Mouse (Mus musculus): Measurements from ENCODE around the gene Ncaph2. TPM values are rescaled to one million over a fixed set of nuclear protein-coding genes. Genes with fewer than 3 reads are reported as not detected.

Gene Ncaph2
- polyA plus RNA-seq, 1 experiment from 2014 or later: 170 TPM

GRCm38 (mm10) chr15:89352054-89352453, 3.5 kb upstream of the Ncaph2 start:
- H3K36me3 ChIP-seq: peaks cover 39% of the 10 kb centered on the region
- no peak overlapping the region for H3K27ac ChIP-seq (replicated peaks)
- ATAC-seq (ENCODE audit: low FRiP score, low read depth): no peak
- H3K9me3 ChIP-seq: no peaks in the 10 kb centered on the region
- WGBS: 94% methylated on average over 14 of the region's 14 CpGs
- H3K4me1 ChIP-seq: peaks cover 22% of the 10 kb centered on the region
- no peak overlapping the region for H3K4me3 ChIP-seq
- H3K4me2 ChIP-seq (replicated peaks): no peak overlapping the region
- H3K27me3 ChIP-seq: no peaks in the 10 kb centered on the region
- no peak overlapping the region for H3K9ac ChIP-seq (replicated peaks)

- Histone ChIP-seq H3K9ac (replicated peaks) (no peak overlapping the region), H3K4me2 (replicated peaks) (no peak overlapping the region), H3K36me3 (peaks cover 39% of the 10 kb centered on the region), H3K9me3 (no peaks in the 10 kb centered on the region), H3K4me1 (peaks cover 25% of the 10 kb centered on the region), H3K27ac (replicated peaks) (no peak overlapping the region), H3K27me3 (no peaks in the 10 kb centered on the region), H3K4me3 (no peak overlapping the region)
- ATAC-seq (ENCODE audit: low FRiP score, low read depth): no peak
- 96% methylated on average over 12 of the region's 12 CpGs for WGBS
Measured at GRCm38 (mm10) chr15:89352795-89353194, 2.7 kb upstream of the Ncaph2 start.

GRCm38 (mm10) chr15:89353837-89354236, 1.7 kb upstream of the Ncaph2 start:
- Histone ChIP-seq H3K36me3 (peaks cover 39% of the 10 kb centered on the region), H3K4me3 (0 out of 2 replicates have a peak overlapping the region, but pooled peaks have one; percentile 88), H3K27ac (replicated peaks) (no peak overlapping the region), H3K9me3 (no peaks in the 10 kb centered on the region), H3K4me2 (replicated peaks) (peak overlapping the region; percentile 78), H3K4me1 (peaks cover 30% of the 10 kb centered on the region), H3K27me3 (no peaks in the 10 kb centered on the region), H3K9ac (replicated peaks) (peak overlapping the region; percentile 83; the same call in 1 of the 2 replicates)
- no peak for ATAC-seq (ENCODE audit: low FRiP score, low read depth)
- 97% methylated on average over 16 of the region's 16 CpGs for WGBS

GRCm38 (mm10) chr15:89354455-89354854, 1.1 kb upstream of the Ncaph2 start:
- Histone ChIP-seq H3K4me2 (replicated peaks) (peak overlapping the region; percentile 78), H3K9ac (replicated peaks) (peak overlapping the region; percentile 83), H3K4me1 (peaks cover 30% of the 10 kb centered on the region), H3K9me3 (no peaks in the 10 kb centered on the region), H3K27me3 (no peaks in the 10 kb centered on the region), H3K27ac (replicated peaks) (no peak overlapping the region), H3K4me3 (peak overlapping the region; percentile 88), H3K36me3 (peaks cover 38% of the 10 kb centered on the region)
- ATAC-seq (ENCODE audit: low FRiP score, low read depth): no peak
- WGBS: 86% methylated on average over 7 of the region's 7 CpGs

- H3K4me1 ChIP-seq: peaks cover 30% of the 10 kb centered on the region
- H3K36me3 ChIP-seq: peaks cover 37% of the 10 kb centered on the region
- peak; percentile 75 for ATAC-seq (ENCODE audit: low FRiP score, low read depth)
- peak overlapping the region; percentile 88 for H3K4me3 ChIP-seq
- no peaks in the 10 kb centered on the region for H3K9me3 ChIP-seq
- H3K9ac ChIP-seq (replicated peaks): peak overlapping the region; percentile 83
- peak overlapping the region; percentile 85 for H3K27ac ChIP-seq (replicated peaks)
- H3K27me3 ChIP-seq: no peaks in the 10 kb centered on the region
- H3K4me2 ChIP-seq (replicated peaks): peak overlapping the region; percentile 78
- WGBS: under 1% methylated on average over 15 of the region's 15 CpGs
Measured at GRCm38 (mm10) chr15:89356372-89356771, 853 bp downstream of the Ncaph2 start.

- Histone ChIP-seq H3K4me3 (no peak overlapping the region), H3K4me2 (replicated peaks) (no peak overlapping the region), H3K27ac (replicated peaks) (no peak overlapping the region), H3K36me3 (peaks cover 38% of the 10 kb centered on the region), H3K27me3 (no peaks in the 10 kb centered on the region), H3K9ac (replicated peaks) (no peak overlapping the region), H3K4me1 (peaks cover 30% of the 10 kb centered on the region), H3K9me3 (no peaks in the 10 kb centered on the region)
- 88% methylated on average over 3 of the region's 3 CpGs for WGBS
- no peak for ATAC-seq (ENCODE audit: low FRiP score, low read depth)
Measured at GRCm38 (mm10) chr15:89358784-89359183, 3.3 kb downstream of the Ncaph2 start.

GRCm38 (mm10) chr15:89363051-89363450, 7.5 kb downstream of the Ncaph2 start:
- no peaks in the 10 kb centered on the region for H3K27me3 ChIP-seq
- H3K4me3 ChIP-seq: no peak overlapping the region
- WGBS: 97% methylated on average over 7 of the region's 7 CpGs
- no peak overlapping the region for H3K4me2 ChIP-seq (replicated peaks)
- no peak for ATAC-seq (ENCODE audit: low FRiP score, low read depth)
- no peak overlapping the region for H3K9ac ChIP-seq (replicated peaks)
- H3K36me3 ChIP-seq: peaks cover 81% of the 10 kb centered on the region
- no peak overlapping the region for H3K27ac ChIP-seq (replicated peaks)
- no peaks in the 10 kb centered on the region for H3K9me3 ChIP-seq
- peaks cover 3% of the 10 kb centered on the region for H3K4me1 ChIP-seq

GRCm38 (mm10) chr15:89365141-89365551, 9.6 kb downstream of the Ncaph2 start:
- ATAC-seq (ENCODE audit: low FRiP score, low read depth): no peak
- H3K4me3 ChIP-seq: no peak overlapping the region
- no peaks in the 10 kb centered on the region for H3K4me1 ChIP-seq
- no peak overlapping the region for H3K4me2 ChIP-seq (replicated peaks)
- H3K9me3 ChIP-seq: no peaks in the 10 kb centered on the region
- WGBS: 91% methylated on average over 4 of the region's 4 CpGs
- H3K9ac ChIP-seq (replicated peaks): no peak overlapping the region
- peaks cover 97% of the 10 kb centered on the region for H3K36me3 ChIP-seq
- H3K27ac ChIP-seq (replicated peaks): no peak overlapping the region
- H3K27me3 ChIP-seq: no peaks in the 10 kb centered on the region

- Histone ChIP-seq H3K27ac (replicated peaks) (no peak overlapping the region; the same call in 1 of the 2 replicates), H3K4me3 (no peak overlapping the region), H3K4me2 (replicated peaks) (no peak overlapping the region), H3K9me3 (no peaks in the 10 kb centered on the region), H3K27me3 (peaks cover 23% of the 10 kb centered on the region), H3K36me3 (peaks cover 56% of the 10 kb centered on the region), H3K9ac (replicated peaks) (no peak overlapping the region), H3K4me1 (peaks cover 15% of the 10 kb centered on the region)
- ATAC-seq (ENCODE audit: low FRiP score, low read depth): no peak
- 90% methylated on average over 13 of the region's 13 CpGs for WGBS
Measured at GRCm38 (mm10) chr15:89372068-89372467, 16.5 kb downstream of the Ncaph2 start.

- H3K27me3 ChIP-seq: peaks cover 27% of the 10 kb centered on the region
- no peaks in the 10 kb centered on the region for H3K9me3 ChIP-seq
- 87% methylated on average over 7 of the region's 7 CpGs for WGBS
- ATAC-seq (ENCODE audit: low FRiP score, low read depth): no peak
- H3K9ac ChIP-seq (replicated peaks): no peak overlapping the region
- peaks cover 15% of the 10 kb centered on the region for H3K4me1 ChIP-seq
- no peak overlapping the region for H3K4me3 ChIP-seq
- peak overlapping the region; percentile 79 for H3K4me2 ChIP-seq (replicated peaks)
- peaks cover 51% of the 10 kb centered on the region for H3K36me3 ChIP-seq
- peak overlapping the region; percentile 31; the same call in 1 of the 2 replicates for H3K27ac ChIP-seq (replicated peaks)
Measured at GRCm38 (mm10) chr15:89372536-89372935, 17.0 kb downstream of the Ncaph2 start.

- 3% methylated on average over 35 of the region's 35 CpGs for WGBS
Measured at GRCm38 (mm10) chr15:89373027-89373761, 17.7 kb downstream of the Ncaph2 start.

GRCm38 (mm10) chr15:89373762-89374248, 18.3 kb downstream of the Ncaph2 start, which contains the start of gene Sco2:
Gene Sco2 (minus strand): TSS chr15:89373846.
- under 1% methylated on average over 42 of the region's 42 CpGs for WGBS
- peak within 1 kb of the TSS; percentile 73 for H3K4me3 ChIP-seq

More at GRCm38 (mm10) chr15:89373027-89373761, 17.7 kb downstream of the Ncaph2 start:
- Histone ChIP-seq H3K9me3 (no peaks in the 10 kb centered on the region), H3K4me3 (peak overlapping the region; percentile 73), H3K36me3 (peaks cover 45% of the 10 kb centered on the region), H3K4me1 (peaks cover 17% of the 10 kb centered on the region), H3K9ac (replicated peaks) (peak overlapping the region; percentile 73), H3K4me2 (replicated peaks) (peak overlapping the region; percentile 79), H3K27ac (replicated peaks) (peak overlapping the region; percentile 90), H3K27me3 (peaks cover 34% of the 10 kb centered on the region)
- peak; percentile 78 for ATAC-seq (ENCODE audit: low FRiP score, low read depth)

More at GRCm38 (mm10) chr15:89373762-89374248, 18.3 kb downstream of the Ncaph2 start, which contains the start of gene Sco2:
- H3K9me3 ChIP-seq: no peaks in the 10 kb centered on the region
- peak within 1 kb of the TSS; percentile 90 for H3K27ac ChIP-seq (replicated peaks)
- H3K4me1 ChIP-seq: peaks cover 23% of the 10 kb centered on the region
- ATAC-seq (ENCODE audit: low FRiP score, low read depth): peak; percentile 80
- peak within 1 kb of the TSS; percentile 73 for H3K9ac ChIP-seq (replicated peaks)
- H3K36me3 ChIP-seq: peaks cover 38% of the 10 kb centered on the region
- H3K27me3 ChIP-seq: peaks cover 40% of the 10 kb centered on the region
- peak within 1 kb of the TSS; percentile 79 for H3K4me2 ChIP-seq (replicated peaks)

Data from midbrain, embryonic 12.5 days (tissue).